Mouse (Mus musculus): ENCODE measurements around the gene Mdfi. TPM values are rescaled to one million over a fixed set of nuclear protein-coding genes. Genes with fewer than 3 reads are reported as not detected.

The Mdfi gene
- polyA plus RNA-seq, 1 experiment from 2014 or later = 2.7 TPM

DNA sequence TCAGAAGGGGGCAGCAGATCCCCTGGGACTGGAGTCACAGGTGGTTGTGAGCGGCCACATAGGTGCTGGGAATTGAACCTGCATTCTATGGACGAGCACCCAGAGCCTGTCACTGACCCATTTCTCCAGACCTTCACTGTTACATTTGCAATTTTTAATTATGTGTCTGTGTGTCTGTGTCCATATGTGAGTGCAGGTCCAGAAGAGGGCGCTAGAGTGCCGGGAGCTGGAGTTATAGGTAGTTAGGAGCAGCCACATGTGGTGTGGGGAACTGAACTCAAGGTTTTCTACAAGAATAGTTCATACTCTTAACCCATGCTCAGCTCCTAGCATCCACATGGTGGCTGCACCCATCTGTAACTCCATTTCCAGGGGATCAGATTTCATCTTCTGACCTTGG, 37.5 kb downstream of the Mdfi start:
- Histone ChIP-seq H3K36me3 (ENCODE audit: control insufficient read depth, insufficient read depth, low read length) (no peaks in the 10 kb centered on the region), H3K27ac (ENCODE audit: low read depth, low read length) (no peak overlapping the region), H3K4me1 (ENCODE audit: control insufficient read depth, insufficient read depth, low read depth, low read length) (peaks cover 6% of the 10 kb centered on the region; the same call in 1 of the 2 replicates), H3K27me3 (replicated peaks; ENCODE audit: control insufficient read depth, insufficient read depth, low read length) (0 out of 2 replicates have a peak, but pooled peaks cover 2% of the 10 kb centered on the region), H3K4me2 (ENCODE audit: low read length) (no peak overlapping the region), H3K4me3 (ENCODE audit: low read length) (no peak overlapping the region), H3K9ac (ENCODE audit: low read depth, low read length) (no peak overlapping the region), H3K9me3 (ENCODE audit: control insufficient read depth, low read length) (no peaks in the 10 kb centered on the region)
- no peak for ATAC-seq
- WGBS = 75% methylated on average over 4 of the region's 4 CpGs

DNA sequence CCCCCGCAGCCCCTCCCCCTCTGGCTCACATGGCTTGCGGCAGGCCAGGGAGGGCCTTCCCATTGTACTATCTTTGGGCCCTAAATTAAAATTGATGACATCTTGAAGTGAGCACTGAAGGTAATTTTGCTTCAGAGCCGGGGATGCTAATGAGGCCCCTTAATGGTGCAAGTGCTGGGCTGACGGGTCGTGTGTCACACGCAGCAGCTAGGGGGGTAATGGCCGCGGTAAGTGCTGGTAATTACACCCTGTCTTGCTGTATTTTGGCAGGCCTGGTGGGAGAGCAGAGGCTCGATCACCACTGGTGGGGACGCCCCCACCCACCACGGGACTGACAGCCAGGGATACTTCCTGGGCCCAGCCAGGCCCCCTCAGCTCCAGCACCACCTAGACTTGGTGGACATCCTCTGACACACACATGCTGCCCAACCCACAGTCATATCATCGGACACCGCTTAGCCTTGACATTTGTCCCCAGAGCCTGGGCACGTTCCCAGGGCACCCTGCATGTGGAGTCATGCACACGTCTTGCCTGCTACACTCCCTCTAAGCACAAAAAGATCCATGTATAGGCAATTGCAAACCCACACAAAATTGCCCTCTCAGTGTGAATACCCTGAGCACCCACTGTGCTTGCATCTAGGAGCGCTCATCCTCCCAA, 38.2 kb downstream of the Mdfi start:
- WGBS = 47% methylated on average over 16 of the region's 16 CpGs
- H3K9ac ChIP-seq (ENCODE audit: low read depth, low read length) = no peak overlapping the region
- no peak overlapping the region for H3K27ac ChIP-seq (ENCODE audit: low read depth, low read length)

DNA sequence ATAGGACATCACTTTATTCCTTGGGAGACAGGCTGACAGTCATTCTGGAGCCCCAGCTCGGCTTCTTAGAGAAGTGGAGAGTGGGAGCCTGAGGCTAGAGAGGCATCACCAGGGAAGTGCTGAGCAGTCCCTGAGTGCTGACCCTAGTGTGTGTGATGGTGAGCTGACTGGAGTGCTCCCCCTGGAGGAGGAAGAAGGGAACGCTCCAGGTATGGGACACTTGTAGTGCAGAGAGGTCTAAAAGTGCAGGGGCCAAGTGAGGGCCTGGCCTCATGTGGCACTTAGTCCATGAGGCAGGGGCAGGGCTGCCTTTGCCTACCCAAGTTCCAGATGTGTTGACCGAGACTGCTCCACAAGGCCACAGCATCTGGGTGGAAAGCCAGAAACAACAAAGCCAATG, 39.0 kb downstream of the Mdfi start:
- no peak overlapping the region for H3K4me3 ChIP-seq (ENCODE audit: low read length)
- no peaks in the 10 kb centered on the region for H3K9me3 ChIP-seq (ENCODE audit: control insufficient read depth, low read length)
- no peak for ATAC-seq
- H3K27ac ChIP-seq (ENCODE audit: low read depth, low read length) = no peak overlapping the region
- H3K4me2 ChIP-seq (ENCODE audit: low read length) = no peak overlapping the region
- H3K27me3 ChIP-seq (replicated peaks; ENCODE audit: control insufficient read depth, insufficient read depth, low read length) = 0 out of 2 replicates have a peak, but pooled peaks cover 2% of the 10 kb centered on the region
- peaks cover 6% of the 10 kb centered on the region; the same call in 1 of the 2 replicates for H3K4me1 ChIP-seq (ENCODE audit: control insufficient read depth, insufficient read depth, low read depth, low read length)
- no peaks in the 10 kb centered on the region for H3K36me3 ChIP-seq (ENCODE audit: control insufficient read depth, insufficient read depth, low read length)
- no peak overlapping the region for H3K9ac ChIP-seq (ENCODE audit: low read depth, low read length)
- 49% methylated on average over 3 of the region's 3 CpGs for WGBS

More for the DNA sequence above, 38.2 kb downstream of the Mdfi start:
- Histone ChIP-seq H3K4me1 (ENCODE audit: control insufficient read depth, insufficient read depth, low read depth, low read length) (peaks cover 6% of the 10 kb centered on the region; the same call in 1 of the 2 replicates), H3K4me2 (ENCODE audit: low read length) (no peak overlapping the region), H3K9me3 (ENCODE audit: control insufficient read depth, low read length) (no peaks in the 10 kb centered on the region), H3K4me3 (ENCODE audit: low read length) (no peak overlapping the region), H3K36me3 (ENCODE audit: control insufficient read depth, insufficient read depth, low read length) (no peaks in the 10 kb centered on the region), H3K27me3 (replicated peaks; ENCODE audit: control insufficient read depth, insufficient read depth, low read length) (0 out of 2 replicates have a peak, but pooled peaks cover under 1% of the 10 kb centered on the region)
- ATAC-seq = peak; percentile 25; the same call in 1 of the 2 replicates

DNA sequence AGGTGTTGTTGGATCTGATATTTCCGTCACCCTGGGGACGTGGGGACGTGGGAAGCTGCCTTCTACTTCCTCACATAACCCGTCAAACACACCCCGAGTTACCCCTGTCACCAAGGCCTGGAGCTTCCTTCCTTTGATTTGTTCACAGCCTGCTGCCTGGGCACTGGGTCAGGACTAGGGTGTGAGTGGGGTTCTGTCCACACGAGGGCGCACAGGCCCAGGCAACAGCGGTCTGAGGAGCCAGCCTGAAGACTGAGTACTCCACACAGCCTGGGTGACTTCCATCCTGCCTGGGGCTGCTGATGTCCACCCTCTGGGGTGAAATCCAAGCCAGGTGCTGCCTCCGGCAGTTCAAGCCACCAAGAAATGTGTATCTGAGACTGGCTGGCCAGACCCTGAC, 41.1 kb downstream of the Mdfi start:
- Histone ChIP-seq H3K27ac (ENCODE audit: low read depth, low read length) (no peak overlapping the region), H3K4me1 (ENCODE audit: control insufficient read depth, insufficient read depth, low read depth, low read length) (peaks cover 6% of the 10 kb centered on the region; the same call in 1 of the 2 replicates), H3K9ac (ENCODE audit: low read depth, low read length) (no peak overlapping the region), H3K9me3 (ENCODE audit: control insufficient read depth, low read length) (no peaks in the 10 kb centered on the region), H3K36me3 (ENCODE audit: control insufficient read depth, insufficient read depth, low read length) (no peaks in the 10 kb centered on the region), H3K4me3 (ENCODE audit: low read length) (no peak overlapping the region), H3K27me3 (replicated peaks; ENCODE audit: control insufficient read depth, insufficient read depth, low read length) (0 out of 2 replicates have a peak, but pooled peaks cover 2% of the 10 kb centered on the region), H3K4me2 (ENCODE audit: low read length) (no peak overlapping the region)
- 18% methylated on average over 9 of the region's 9 CpGs for WGBS
- peak; percentile 66 for ATAC-seq

DNA sequence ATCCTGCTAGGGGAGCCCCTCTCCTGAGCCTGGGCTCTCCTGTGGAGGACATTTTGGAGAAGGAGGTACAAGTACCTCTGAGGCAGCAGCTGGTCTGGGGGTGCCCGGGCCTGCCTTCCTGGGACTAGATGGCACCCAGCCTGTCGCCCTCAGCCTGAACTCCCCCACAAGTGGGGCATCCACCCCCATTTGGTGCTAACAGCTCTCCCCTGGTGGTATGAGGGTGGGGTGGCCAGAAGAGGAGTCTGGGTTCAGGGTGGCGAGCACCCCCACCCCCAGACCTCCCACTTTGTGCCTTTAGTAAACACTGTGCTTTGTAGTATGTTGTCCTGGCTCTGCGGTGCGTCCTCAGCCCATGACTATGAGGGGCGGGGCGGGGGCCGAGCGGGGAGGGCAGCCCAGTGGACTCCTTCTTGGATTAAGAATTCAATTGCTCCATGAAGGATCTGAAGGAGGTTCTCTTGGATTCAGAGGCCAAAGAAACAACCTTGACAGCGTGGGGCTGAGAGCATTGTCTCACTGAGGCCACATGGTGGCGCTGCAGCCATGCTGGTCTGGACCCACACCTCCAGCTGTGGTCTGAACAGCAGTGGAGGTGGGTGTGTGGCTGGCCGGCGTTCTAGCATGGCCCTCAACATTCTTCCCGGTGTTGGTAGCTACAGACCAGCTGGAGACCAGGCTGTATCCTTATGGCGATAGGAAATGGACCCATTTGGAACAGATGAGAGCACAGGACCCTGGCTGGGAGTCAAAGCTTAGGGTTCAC, 42.2 kb downstream of the Mdfi start:
- Histone ChIP-seq H3K4me3 (ENCODE audit: low read length) (no peak overlapping the region), H3K27ac (ENCODE audit: low read depth, low read length) (no peak overlapping the region), H3K9me3 (ENCODE audit: control insufficient read depth, low read length) (no peaks in the 10 kb centered on the region), H3K9ac (ENCODE audit: low read depth, low read length) (no peak overlapping the region), H3K4me2 (ENCODE audit: low read length) (no peak overlapping the region), H3K4me1 (ENCODE audit: control insufficient read depth, insufficient read depth, low read depth, low read length) (peaks cover 6% of the 10 kb centered on the region; the same call in 1 of the 2 replicates), H3K27me3 (replicated peaks; ENCODE audit: control insufficient read depth, insufficient read depth, low read length) (0 out of 2 replicates have a peak, but pooled peaks cover 2% of the 10 kb centered on the region), H3K36me3 (ENCODE audit: control insufficient read depth, insufficient read depth, low read length) (no peaks in the 10 kb centered on the region)
- ATAC-seq = peak; percentile 73
- WGBS = 21% methylated on average over 15 of the region's 15 CpGs

DNA sequence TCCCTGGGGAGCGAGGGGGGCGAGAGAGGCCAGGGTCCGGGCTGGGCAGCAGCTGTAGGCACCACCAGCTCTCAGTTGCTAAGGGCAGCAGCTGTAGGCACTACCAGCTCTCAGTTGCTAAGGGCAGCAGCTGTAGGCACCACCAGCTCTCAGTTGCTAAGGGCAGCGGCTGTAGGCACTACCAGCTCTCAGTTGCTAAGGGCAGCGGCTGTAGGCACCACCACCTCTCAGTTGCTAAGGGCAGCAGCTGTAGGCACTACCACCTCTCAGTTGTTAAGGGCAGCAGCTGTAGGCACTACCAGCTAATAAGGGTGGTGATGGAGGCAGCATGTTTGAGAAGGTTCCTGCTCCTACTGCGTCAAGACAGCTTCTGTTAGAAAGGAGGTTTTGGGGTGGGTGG, 45.5 kb downstream of the Mdfi start:
- Histone ChIP-seq H3K27ac (ENCODE audit: low read depth, low read length) (no peak overlapping the region), H3K9ac (ENCODE audit: low read depth, low read length) (no peak overlapping the region), H3K4me3 (ENCODE audit: low read length) (no peak overlapping the region), H3K4me1 (ENCODE audit: control insufficient read depth, insufficient read depth, low read depth, low read length) (no peaks in the 10 kb centered on the region), H3K4me2 (ENCODE audit: low read length) (no peak overlapping the region), H3K9me3 (ENCODE audit: control insufficient read depth, low read length) (no peaks in the 10 kb centered on the region), H3K36me3 (ENCODE audit: control insufficient read depth, insufficient read depth, low read length) (no peaks in the 10 kb centered on the region), H3K27me3 (replicated peaks; ENCODE audit: control insufficient read depth, insufficient read depth, low read length) (peaks cover 2% of the 10 kb centered on the region; the same call in 1 of the 2 replicates)
- WGBS = 56% methylated on average over 6 of the region's 6 CpGs
- no peak for ATAC-seq

DNA sequence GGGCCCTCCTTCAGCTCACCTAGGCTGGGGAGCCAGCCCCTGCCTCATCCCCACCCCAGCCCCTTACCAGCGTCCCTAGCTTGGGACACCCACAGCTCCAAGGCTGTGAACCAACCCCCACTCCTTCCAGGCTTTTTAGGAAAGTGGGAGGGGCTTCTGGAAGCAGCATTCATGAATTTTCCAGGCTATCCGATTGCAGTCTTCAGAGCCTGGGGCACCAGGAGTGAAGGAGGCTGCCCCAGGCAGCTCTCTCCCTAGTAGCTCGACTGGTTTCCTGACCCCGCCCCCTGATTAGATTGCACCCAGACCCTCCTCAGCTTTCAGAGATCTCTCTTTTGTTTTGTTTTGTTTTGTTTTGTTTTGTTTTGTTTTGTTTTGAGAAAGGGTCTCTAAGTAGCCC, 46.2 kb downstream of the Mdfi start:
- Histone ChIP-seq H3K4me1 (ENCODE audit: control insufficient read depth, insufficient read depth, low read depth, low read length) (no peaks in the 10 kb centered on the region), H3K4me2 (ENCODE audit: low read length) (no peak overlapping the region), H3K36me3 (ENCODE audit: control insufficient read depth, insufficient read depth, low read length) (no peaks in the 10 kb centered on the region), H3K9ac (ENCODE audit: low read depth, low read length) (no peak overlapping the region), H3K27me3 (replicated peaks; ENCODE audit: control insufficient read depth, insufficient read depth, low read length) (peaks cover 2% of the 10 kb centered on the region; the same call in 1 of the 2 replicates), H3K4me3 (ENCODE audit: low read length) (no peak overlapping the region), H3K27ac (ENCODE audit: low read depth, low read length) (no peak overlapping the region), H3K9me3 (ENCODE audit: control insufficient read depth, low read length) (no peaks in the 10 kb centered on the region)
- no peak for ATAC-seq
- 6% methylated on average over 4 of the region's 4 CpGs for WGBS

DNA sequence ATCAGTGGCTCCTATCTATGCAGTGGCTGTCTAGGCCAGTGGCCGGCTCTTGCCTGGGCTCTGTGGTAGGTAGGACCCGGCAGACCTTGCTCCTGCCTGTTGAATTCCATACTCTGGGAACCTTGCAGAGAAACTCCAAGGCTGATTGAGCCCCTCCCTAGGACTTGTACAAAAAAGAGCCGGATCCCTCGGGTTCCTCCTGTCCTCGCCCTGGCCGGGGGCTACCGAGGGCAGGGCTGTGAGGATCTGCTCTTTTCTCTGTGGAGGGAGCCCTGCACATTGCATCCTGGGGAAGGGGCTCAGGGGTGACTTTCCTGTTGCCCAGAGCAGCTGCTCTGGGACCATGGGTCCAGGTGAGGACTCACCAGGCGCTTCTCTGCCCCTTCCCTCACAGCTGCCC, 46.9 kb downstream of the Mdfi start:
- Histone ChIP-seq H3K27me3 (replicated peaks; ENCODE audit: control insufficient read depth, insufficient read depth, low read length) (peaks cover 2% of the 10 kb centered on the region; the same call in 1 of the 2 replicates), H3K9me3 (ENCODE audit: control insufficient read depth, low read length) (no peaks in the 10 kb centered on the region), H3K4me2 (ENCODE audit: low read length) (no peak overlapping the region), H3K9ac (ENCODE audit: low read depth, low read length) (no peak overlapping the region), H3K4me3 (ENCODE audit: low read length) (no peak overlapping the region), H3K27ac (ENCODE audit: low read depth, low read length) (no peak overlapping the region), H3K36me3 (ENCODE audit: control insufficient read depth, insufficient read depth, low read length) (no peaks in the 10 kb centered on the region), H3K4me1 (ENCODE audit: control insufficient read depth, insufficient read depth, low read depth, low read length) (no peaks in the 10 kb centered on the region)
- no peak for ATAC-seq
- 55% methylated on average over 8 of the region's 8 CpGs for WGBS

DNA sequence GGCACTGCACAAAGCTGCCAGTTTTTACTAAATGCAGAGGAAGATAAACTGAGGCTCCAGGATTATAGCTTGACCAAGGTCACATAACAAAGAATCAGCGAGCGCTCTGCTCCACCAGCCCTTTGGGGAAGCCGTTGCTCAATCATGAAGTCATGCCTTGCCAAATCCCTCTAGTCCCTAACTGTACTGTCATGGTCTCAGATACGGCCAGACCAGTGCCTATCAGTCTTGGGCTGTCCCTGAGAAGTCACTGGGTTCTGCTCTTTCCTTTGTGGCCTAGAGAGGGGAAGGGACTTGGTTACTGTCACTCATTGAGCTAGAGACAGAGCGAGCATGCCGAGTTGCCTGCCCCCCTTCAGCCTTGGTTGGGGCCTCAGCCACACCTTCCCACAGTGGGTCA, 50.1 kb downstream of the Mdfi start:
- no peaks in the 10 kb centered on the region for H3K36me3 ChIP-seq (ENCODE audit: control insufficient read depth, insufficient read depth, low read length)
- H3K9me3 ChIP-seq (ENCODE audit: control insufficient read depth, low read length) = no peaks in the 10 kb centered on the region
- H3K27me3 ChIP-seq (replicated peaks; ENCODE audit: control insufficient read depth, insufficient read depth, low read length) = no peaks in the 10 kb centered on the region; the same call in 1 of the 2 replicates
- H3K4me2 ChIP-seq (ENCODE audit: low read length) = no peak overlapping the region
- no peaks in the 10 kb centered on the region for H3K4me1 ChIP-seq (ENCODE audit: control insufficient read depth, insufficient read depth, low read depth, low read length)
- no peak overlapping the region for H3K27ac ChIP-seq (ENCODE audit: low read depth, low read length)
- ATAC-seq = no peak
- H3K9ac ChIP-seq (ENCODE audit: low read depth, low read length) = no peak overlapping the region
- 85% methylated on average over 6 of the region's 6 CpGs for WGBS
- H3K4me3 ChIP-seq (ENCODE audit: low read length) = no peak overlapping the region

Measured in hindbrain, embryonic 16.5 days (tissue).